Mouse (Mus musculus) neural tube, embryonic 13.5 days (tissue): ENCODE results near the gene Nrcam. TPM values are rescaled to one million over a fixed set of nuclear protein-coding genes. Genes with fewer than 3 reads are reported as not detected.
A peak's percentile ranks its signal among the peaks of the same experiment; 100 is the strongest.

Experiments
- ATAC-seq: fragments of 200-750 bp; cut with Nextera tagmentation; 2 replicates; pipeline ENCODE4 v1.8.0; 2017; ENCODE audit warnings: low read depth, mild to moderate bottlenecking, moderate TSS enrichment, moderate library complexity
- H3K27ac ChIP-seq: fragments of 300-500 bp; sonication (generic); replicated peaks from 2 replicates; pipeline ENCODE4 v1.5.1; 2015; ENCODE audit warnings: moderate library complexity, mild to moderate bottlenecking, inconsistent platforms
- H3K27me3 ChIP-seq: fragments of 300-500 bp; sonication (generic); 2 replicates; pipeline ENCODE4 v1.6.1; 2015; ENCODE audit warnings: mild to moderate bottlenecking, inconsistent platforms
- H3K36me3 ChIP-seq: fragments of 300-500 bp; sonication (generic); 2 replicates; pipeline ENCODE4 v1.6.1; 2015; ENCODE audit warnings: mild to moderate bottlenecking, inconsistent platforms
- H3K4me1 ChIP-seq: fragments of 300-500 bp; sonication (generic); replicated peaks from 2 replicates; pipeline ENCODE4 v1.6.1; 2015; ENCODE audit warnings: inconsistent platforms
- H3K4me2 ChIP-seq: fragments of 300-500 bp; sonication (generic); 2 replicates; pipeline ENCODE4 v1.6.1; 2015; ENCODE audit warnings: inconsistent platforms, mild to moderate bottlenecking, moderate library complexity
- H3K4me3 ChIP-seq: fragments of 300-500 bp; sonication (generic); 2 replicates; pipeline ENCODE4 v1.5.1; 2015; ENCODE audit warnings: mild to moderate bottlenecking, inconsistent platforms
- H3K9ac ChIP-seq: fragments of 300-500 bp; sonication (generic); 2 replicates; pipeline ENCODE4 v1.6.1; 2015; ENCODE audit warnings: moderate library complexity, mild to moderate bottlenecking, inconsistent platforms
- H3K9me3 ChIP-seq: fragments of 300-500 bp; sonication (generic); 2 replicates; pipeline ENCODE4 v1.6.1; 2016; ENCODE audit warnings: inconsistent platforms
- WGBS: fragments of 180-500 bp; shearing (Covaris S2); methylation state at CpG from one replicate; pipeline ENCODE4 v1.1.7; 2015; 5-methylcytosine and 5-hydroxymethylcytosine counted together
- polyA plus RNA-seq: library from polyadenylated mRNA; unstranded; fragments of >200 nt; fragmentation: Nextera tagmentation; extraction: Ambion mirVana; gene quantifications from 2 replicates; pipeline ENCODE4 v1.2.1, GENCODE M21; 2015

Gene Nrcam
- polyA plus RNA-seq, 1 experiment from 2014 or later, result 110 TPM

- under 1% methylated on average over 61 of the region's 61 CpGs for WGBS
These were observed 881 bp downstream of the Nrcam start for GRCm38 (mm10) chr12:44329316-44330215.

GRCm38 (mm10) chr12:44330216-44330719 lies 1.6 kb downstream of the Nrcam start:
- H3K9me3 ChIP-seq, result no peaks in the 10 kb centered on the region
- H3K27ac ChIP-seq, result peak overlapping the region; percentile 97
- peak overlapping the region; percentile 80 for H3K4me3 ChIP-seq
- H3K4me2 ChIP-seq, result peak overlapping the region; percentile 80
- ATAC-seq, result peak; percentile 15; the same call in 1 of the 2 replicates
- H3K9ac ChIP-seq, result peak overlapping the region; percentile 86
- under 1% methylated on average over 9 of the region's 9 CpGs for WGBS
- no peaks in the 10 kb centered on the region for H3K27me3 ChIP-seq
- no peaks in the 10 kb centered on the region for H3K36me3 ChIP-seq
- peaks cover 35% of the 10 kb centered on the region for H3K4me1 ChIP-seq

More at GRCm38 (mm10) chr12:44329316-44330215, 881 bp downstream of the Nrcam start:
- Histone ChIP-seq H3K27ac (peak overlapping the region; percentile 97), H3K4me3 (peak overlapping the region; percentile 80), H3K9me3 (no peaks in the 10 kb centered on the region), H3K27me3 (no peaks in the 10 kb centered on the region), H3K9ac (peak overlapping the region; percentile 86), H3K4me1 (peaks cover 35% of the 10 kb centered on the region), H3K36me3 (no peaks in the 10 kb centered on the region), H3K4me2 (peak overlapping the region; percentile 80)
- ATAC-seq, result peak; percentile 78

GRCm38 (mm10) chr12:44337136-44337640 lies 8.5 kb downstream of the Nrcam start:
- no peaks in the 10 kb centered on the region for H3K27me3 ChIP-seq
- no peaks in the 10 kb centered on the region for H3K36me3 ChIP-seq
- H3K9me3 ChIP-seq, result no peaks in the 10 kb centered on the region
- no peak overlapping the region for H3K4me2 ChIP-seq
- peaks cover 37% of the 10 kb centered on the region for H3K4me1 ChIP-seq
- no peak overlapping the region for H3K9ac ChIP-seq
- H3K27ac ChIP-seq, result 0 out of 2 replicates have a peak overlapping the region, but pooled peaks have one; percentile 18
- ATAC-seq, result peak; percentile 24; the same call in 1 of the 2 replicates
- WGBS, result 35% methylated on average over 2 of the region's 2 CpGs
- no peak overlapping the region for H3K4me3 ChIP-seq

GRCm38 (mm10) chr12:44338195-44338622 lies 9.5 kb downstream of the Nrcam start:
- Histone ChIP-seq H3K4me1 (peaks cover 33% of the 10 kb centered on the region), H3K27me3 (no peaks in the 10 kb centered on the region), H3K4me3 (no peak overlapping the region), H3K4me2 (peak overlapping the region; percentile 25), H3K9me3 (no peaks in the 10 kb centered on the region), H3K27ac (peak overlapping the region; percentile 35), H3K9ac (no peak overlapping the region), H3K36me3 (no peaks in the 10 kb centered on the region)
- WGBS, result 10% methylated on average over 8 of the region's 8 CpGs
- ATAC-seq, result peak; percentile 88

GRCm38 (mm10) chr12:44344075-44344474 lies 15.4 kb downstream of the Nrcam start:
- H3K36me3 ChIP-seq, result no peaks in the 10 kb centered on the region
- H3K9me3 ChIP-seq, result no peaks in the 10 kb centered on the region
- H3K4me2 ChIP-seq, result no peak overlapping the region
- no peak overlapping the region for H3K9ac ChIP-seq
- no peak overlapping the region for H3K4me3 ChIP-seq
- 55% methylated on average over 6 of the region's 6 CpGs for WGBS
- peaks cover 41% of the 10 kb centered on the region for H3K4me1 ChIP-seq
- H3K27me3 ChIP-seq, result no peaks in the 10 kb centered on the region
- no peak overlapping the region for H3K27ac ChIP-seq
- 0 out of 2 replicates have a peak, but pooled peaks have one; percentile 43 for ATAC-seq

GRCm38 (mm10) chr12:44345251-44345650 lies 16.6 kb downstream of the Nrcam start:
- no peak overlapping the region for H3K9ac ChIP-seq
- H3K36me3 ChIP-seq, result no peaks in the 10 kb centered on the region
- no peak for ATAC-seq
- no peak overlapping the region for H3K4me3 ChIP-seq
- no peaks in the 10 kb centered on the region for H3K9me3 ChIP-seq
- peaks cover 41% of the 10 kb centered on the region for H3K4me1 ChIP-seq
- H3K27ac ChIP-seq, result no peak overlapping the region
- H3K4me2 ChIP-seq, result no peak overlapping the region
- WGBS, result 32% methylated on average over 5 of the region's 5 CpGs
- no peaks in the 10 kb centered on the region for H3K27me3 ChIP-seq

- H3K9ac ChIP-seq, result no peak overlapping the region
- H3K4me2 ChIP-seq, result no peak overlapping the region
- WGBS, result 48% methylated on average over 3 of the region's 3 CpGs
- peaks cover 37% of the 10 kb centered on the region for H3K4me1 ChIP-seq
- no peaks in the 10 kb centered on the region for H3K27me3 ChIP-seq
- H3K27ac ChIP-seq, result peak overlapping the region; percentile 76
- no peaks in the 10 kb centered on the region for H3K9me3 ChIP-seq
- no peaks in the 10 kb centered on the region for H3K36me3 ChIP-seq
- H3K4me3 ChIP-seq, result no peak overlapping the region
- ATAC-seq, result peak; percentile 70; the same call in 1 of the 2 replicates
These were observed 17.5 kb downstream of the Nrcam start for GRCm38 (mm10) chr12:44346143-44346542.

- H3K27ac ChIP-seq, result no peak overlapping the region
- 81% methylated on average over 4 of the region's 4 CpGs for WGBS
- ATAC-seq, result no peak
- H3K27me3 ChIP-seq, result no peaks in the 10 kb centered on the region
- no peak overlapping the region for H3K9ac ChIP-seq
- H3K9me3 ChIP-seq, result no peaks in the 10 kb centered on the region
- no peaks in the 10 kb centered on the region for H3K36me3 ChIP-seq
- no peak overlapping the region for H3K4me3 ChIP-seq
- no peak overlapping the region for H3K4me2 ChIP-seq
- H3K4me1 ChIP-seq, result peaks cover 13% of the 10 kb centered on the region; the same call in 1 of the 2 replicates
These were observed 26.4 kb downstream of the Nrcam start for GRCm38 (mm10) chr12:44355116-44355515.

- H3K36me3 ChIP-seq, result no peaks in the 10 kb centered on the region
- H3K4me2 ChIP-seq, result no peak overlapping the region
- no peaks in the 10 kb centered on the region for H3K9me3 ChIP-seq
- 15% methylated on average over 3 of the region's 3 CpGs for WGBS
- no peak for ATAC-seq
- H3K9ac ChIP-seq, result no peak overlapping the region
- peaks cover 13% of the 10 kb centered on the region; the same call in 1 of the 2 replicates for H3K4me1 ChIP-seq
- no peaks in the 10 kb centered on the region for H3K27me3 ChIP-seq
- no peak overlapping the region for H3K27ac ChIP-seq
- no peak overlapping the region for H3K4me3 ChIP-seq
These were observed 28.8 kb downstream of the Nrcam start for GRCm38 (mm10) chr12:44357460-44357859.

- H3K27ac ChIP-seq, result no peak overlapping the region
- H3K4me2 ChIP-seq, result no peak overlapping the region
- H3K4me3 ChIP-seq, result no peak overlapping the region
- 55% methylated on average over 1 of the region's 1 CpGs for WGBS
- H3K9ac ChIP-seq, result no peak overlapping the region
- H3K9me3 ChIP-seq, result no peaks in the 10 kb centered on the region
- H3K36me3 ChIP-seq, result no peaks in the 10 kb centered on the region
- peaks cover 13% of the 10 kb centered on the region; the same call in 1 of the 2 replicates for H3K4me1 ChIP-seq
- ATAC-seq, result no peak
- no peaks in the 10 kb centered on the region for H3K27me3 ChIP-seq
These were observed 29.2 kb downstream of the Nrcam start for GRCm38 (mm10) chr12:44357881-44358280.

- Histone ChIP-seq H3K4me2 (no peak overlapping the region), H3K4me3 (no peak overlapping the region), H3K27me3 (no peaks in the 10 kb centered on the region), H3K9me3 (no peaks in the 10 kb centered on the region), H3K9ac (no peak overlapping the region), H3K27ac (no peak overlapping the region), H3K36me3 (no peaks in the 10 kb centered on the region), H3K4me1 (peaks cover 23% of the 10 kb centered on the region)
- 54% methylated on average over 3 of the region's 3 CpGs for WGBS
- no peak for ATAC-seq
These were observed 42.5 kb downstream of the Nrcam start for GRCm38 (mm10) chr12:44371076-44371710.

GRCm38 (mm10) chr12:44375956-44376355 lies 47.3 kb downstream of the Nrcam start:
- Histone ChIP-seq H3K4me1 (peaks cover 20% of the 10 kb centered on the region), H3K4me3 (no peak overlapping the region), H3K36me3 (no peaks in the 10 kb centered on the region), H3K4me2 (no peak overlapping the region), H3K27me3 (no peaks in the 10 kb centered on the region), H3K27ac (no peak overlapping the region), H3K9ac (no peak overlapping the region), H3K9me3 (no peaks in the 10 kb centered on the region)
- ATAC-seq, result no peak
- WGBS, result 80% methylated on average over 6 of the region's 6 CpGs
